Mouse (Mus musculus): ENCODE results near the gene 1500011B03Rik. TPM values are rescaled to one million over a fixed set of nuclear protein-coding genes. Genes with fewer than 3 reads are reported as not detected.

The 1500011B03Rik gene
- polyA plus RNA-seq, 1 experiment from 2014 or later = 133 TPM

DNA sequence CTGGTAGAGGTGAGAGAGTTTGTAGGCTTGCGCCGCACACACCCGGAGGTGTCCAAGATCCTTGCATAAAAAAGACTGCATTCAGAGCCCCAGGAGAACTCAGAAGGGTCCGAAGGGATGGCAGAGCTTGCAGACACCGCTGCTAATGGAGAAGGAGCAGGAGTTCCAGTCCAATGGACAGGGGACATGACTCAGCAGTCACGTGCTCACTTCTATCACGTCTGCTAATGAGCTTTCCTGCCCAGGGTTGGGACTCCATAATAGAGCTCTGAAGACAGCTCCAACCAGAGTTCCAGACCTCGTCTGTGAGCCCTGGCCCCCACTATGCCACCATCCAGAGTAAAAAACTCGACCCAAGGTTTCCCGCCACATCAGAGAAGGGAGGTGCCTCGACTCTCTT is 5.1 kb downstream of the 1500011B03Rik start:
- no peaks in the 10 kb centered on the region for H3K4me1 ChIP-seq (replicated peaks; ENCODE audit: control insufficient read depth, insufficient read depth, low read length)
- ATAC-seq (replicated peaks; ENCODE audit: low FRiP score) = no peak
- 79% methylated on average over 10 of the region's 11 CpGs for WGBS

GRCm38 (mm10) chr5:114816599-114816998 is 6.7 kb downstream of the 1500011B03Rik start:
- 71% methylated on average over 6 of the region's 6 CpGs for WGBS
- Histone ChIP-seq H3K27me3 (ENCODE audit: control insufficient read depth, insufficient read depth, low read length) (no peaks in the 10 kb centered on the region), H3K36me3 (ENCODE audit: control insufficient read depth, insufficient read depth, low read length) (no peaks in the 10 kb centered on the region), H3K9me3 (ENCODE audit: control insufficient read depth, low read length) (no peaks in the 10 kb centered on the region), H3K4me2 (ENCODE audit: low read depth, low read length, severe bottlenecking) (no peak overlapping the region), H3K4me3 (ENCODE audit: low read depth, low read length) (no peak overlapping the region), H3K27ac (ENCODE audit: low read depth, low read length) (no peak overlapping the region), H3K9ac (ENCODE audit: low read length) (no peak overlapping the region), H3K4me1 (replicated peaks; ENCODE audit: control insufficient read depth, insufficient read depth, low read length) (no peaks in the 10 kb centered on the region)
- ATAC-seq (replicated peaks; ENCODE audit: low FRiP score) = no peak
- DNase-seq (ENCODE audit: low spot score) = no peak

More for the DNA sequence above, 5.1 kb downstream of the 1500011B03Rik start:
- DNase-seq (ENCODE audit: low spot score) = no peak
- no peaks in the 10 kb centered on the region for H3K27me3 ChIP-seq (ENCODE audit: control insufficient read depth, insufficient read depth, low read length)
- no peak overlapping the region for H3K9ac ChIP-seq (ENCODE audit: low read length)
- H3K4me3 ChIP-seq (ENCODE audit: low read depth, low read length) = no peak overlapping the region
- no peak overlapping the region for H3K4me2 ChIP-seq (ENCODE audit: low read depth, low read length, severe bottlenecking)
- no peaks in the 10 kb centered on the region for H3K9me3 ChIP-seq (ENCODE audit: control insufficient read depth, low read length)
- H3K27ac ChIP-seq (ENCODE audit: low read depth, low read length) = no peak overlapping the region
- H3K36me3 ChIP-seq (ENCODE audit: control insufficient read depth, insufficient read depth, low read length) = no peaks in the 10 kb centered on the region

DNA sequence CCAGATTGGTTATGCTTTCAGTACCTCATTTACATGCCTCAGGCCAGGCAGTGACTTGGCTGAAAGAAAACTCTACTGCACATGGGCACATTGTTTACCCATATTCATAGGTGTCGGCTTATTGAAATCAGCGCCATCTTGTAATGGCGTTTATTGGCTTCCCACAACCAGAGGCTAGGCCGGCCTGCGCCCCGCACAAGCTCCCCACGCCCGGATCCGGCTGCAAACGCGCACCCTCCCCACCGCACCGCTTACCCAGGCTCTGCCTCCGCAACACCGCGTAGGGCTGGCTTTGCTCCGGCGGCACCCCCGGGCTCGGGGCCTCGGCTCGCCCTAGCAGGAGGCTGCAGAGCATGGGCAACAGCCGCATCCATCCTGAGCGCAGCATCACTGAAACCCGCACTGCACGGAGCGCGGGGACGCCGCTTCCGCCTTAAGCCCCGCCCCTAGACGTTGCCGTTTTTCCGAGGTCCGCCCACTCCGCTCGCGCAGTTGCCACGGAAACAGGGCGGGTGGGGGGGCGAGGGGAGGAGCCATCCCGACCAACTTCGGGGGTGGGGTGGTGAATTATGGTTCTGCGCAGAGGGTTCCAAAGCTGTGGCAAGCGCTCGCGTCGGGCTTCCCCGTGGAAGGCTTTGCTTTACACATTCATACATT is 9.6 kb downstream of the 1500011B03Rik start:
- peak; percentile 95 for DNase-seq (ENCODE audit: low spot score)
- peak overlapping the region; percentile 70 for H3K4me3 ChIP-seq (ENCODE audit: low read depth, low read length)
- under 1% methylated on average over 50 of the region's 50 CpGs for WGBS
- no peaks in the 10 kb centered on the region for H3K9me3 ChIP-seq (ENCODE audit: control insufficient read depth, low read length)
- peak overlapping the region; percentile 58 for H3K4me2 ChIP-seq (ENCODE audit: low read depth, low read length, severe bottlenecking)
- H3K36me3 ChIP-seq (ENCODE audit: control insufficient read depth, insufficient read depth, low read length) = peaks cover 2% of the 10 kb centered on the region; the same call in 1 of the 2 replicates
- H3K4me1 ChIP-seq (replicated peaks; ENCODE audit: control insufficient read depth, insufficient read depth, low read length) = no peaks in the 10 kb centered on the region
- H3K27me3 ChIP-seq (ENCODE audit: control insufficient read depth, insufficient read depth, low read length) = no peaks in the 10 kb centered on the region
- ATAC-seq (replicated peaks; ENCODE audit: low FRiP score) = peak; percentile 96
- peak overlapping the region; percentile 85 for H3K9ac ChIP-seq (ENCODE audit: low read length)
- peak overlapping the region; percentile 68; the same call in 1 of the 2 replicates for H3K27ac ChIP-seq (ENCODE audit: low read depth, low read length)

GRCm38 (mm10) chr5:114809826-114810225 is 13.4 kb downstream of the 1500011B03Rik start:
- Histone ChIP-seq H3K36me3 (ENCODE audit: control insufficient read depth, insufficient read depth, low read length) (peaks cover 4% of the 10 kb centered on the region; the same call in 1 of the 2 replicates), H3K4me1 (replicated peaks; ENCODE audit: control insufficient read depth, insufficient read depth, low read length) (no peaks in the 10 kb centered on the region), H3K27ac (ENCODE audit: low read depth, low read length) (no peak overlapping the region), H3K9ac (ENCODE audit: low read length) (no peak overlapping the region), H3K4me2 (ENCODE audit: low read depth, low read length, severe bottlenecking) (no peak overlapping the region), H3K27me3 (ENCODE audit: control insufficient read depth, insufficient read depth, low read length) (no peaks in the 10 kb centered on the region), H3K9me3 (ENCODE audit: control insufficient read depth, low read length) (no peaks in the 10 kb centered on the region), H3K4me3 (ENCODE audit: low read depth, low read length) (no peak overlapping the region)
- DNase-seq (ENCODE audit: low spot score) (no peak), ATAC-seq (replicated peaks; ENCODE audit: low FRiP score) (no peak)
- WGBS = 92% methylated on average over 5 of the region's 5 CpGs

DNA sequence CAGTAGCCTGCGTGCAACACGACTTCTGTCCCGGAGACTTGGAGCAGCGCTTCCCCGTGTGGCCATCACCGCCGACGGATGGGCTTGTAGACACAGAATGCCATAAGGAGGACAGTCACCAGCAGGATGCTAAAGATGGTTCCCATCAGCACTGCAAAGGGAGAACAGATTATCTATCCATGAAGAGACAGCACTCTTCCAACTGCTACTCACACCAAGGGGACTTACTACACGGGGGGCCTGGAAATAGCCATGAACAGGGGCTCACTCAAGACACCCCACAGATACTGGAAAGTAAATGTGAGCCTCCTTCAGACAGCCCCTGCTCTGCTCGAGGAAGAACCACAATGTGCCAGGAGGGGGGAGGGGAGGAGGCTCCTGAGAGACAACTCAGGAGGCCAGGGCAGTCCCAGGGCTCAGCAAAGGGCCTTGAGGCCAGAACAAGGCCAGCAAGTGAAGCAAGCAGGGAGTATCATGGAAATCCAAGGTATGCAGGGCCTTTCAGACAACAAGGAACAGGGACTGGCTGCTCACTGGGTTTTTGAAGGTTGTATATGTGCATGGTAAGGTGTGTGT is 14.0 kb downstream of the 1500011B03Rik start:
- 77% methylated on average over 10 of the region's 10 CpGs for WGBS
- peaks cover 4% of the 10 kb centered on the region; the same call in 1 of the 2 replicates for H3K36me3 ChIP-seq (ENCODE audit: control insufficient read depth, insufficient read depth, low read length)
- DNase-seq (ENCODE audit: low spot score) = no peak

GRCm38 (mm10) chr5:114808385-114808784 is 14.9 kb downstream of the 1500011B03Rik start:
- Histone ChIP-seq H3K9ac (ENCODE audit: low read length) (no peak overlapping the region), H3K27ac (ENCODE audit: low read depth, low read length) (no peak overlapping the region), H3K27me3 (ENCODE audit: control insufficient read depth, insufficient read depth, low read length) (no peaks in the 10 kb centered on the region), H3K4me1 (replicated peaks; ENCODE audit: control insufficient read depth, insufficient read depth, low read length) (no peaks in the 10 kb centered on the region), H3K9me3 (ENCODE audit: control insufficient read depth, low read length) (no peaks in the 10 kb centered on the region), H3K4me2 (ENCODE audit: low read depth, low read length, severe bottlenecking) (no peak overlapping the region), H3K36me3 (ENCODE audit: control insufficient read depth, insufficient read depth, low read length) (peaks cover 4% of the 10 kb centered on the region; the same call in 1 of the 2 replicates), H3K4me3 (ENCODE audit: low read depth, low read length) (no peak overlapping the region)
- no peak for DNase-seq (ENCODE audit: low spot score)
- no peak for ATAC-seq (replicated peaks; ENCODE audit: low FRiP score)
- 80% methylated on average over 8 of the region's 8 CpGs for WGBS

More for the DNA sequence above, 14.0 kb downstream of the 1500011B03Rik start:
- H3K27me3 ChIP-seq (ENCODE audit: control insufficient read depth, insufficient read depth, low read length) = no peaks in the 10 kb centered on the region
- H3K27ac ChIP-seq (ENCODE audit: low read depth, low read length) = no peak overlapping the region
- no peak overlapping the region for H3K4me3 ChIP-seq (ENCODE audit: low read depth, low read length)
- no peaks in the 10 kb centered on the region for H3K4me1 ChIP-seq (replicated peaks; ENCODE audit: control insufficient read depth, insufficient read depth, low read length)
- H3K4me2 ChIP-seq (ENCODE audit: low read depth, low read length, severe bottlenecking) = no peak overlapping the region
- ATAC-seq (replicated peaks; ENCODE audit: low FRiP score) = no peak
- no peaks in the 10 kb centered on the region for H3K9me3 ChIP-seq (ENCODE audit: control insufficient read depth, low read length)
- no peak overlapping the region for H3K9ac ChIP-seq (ENCODE audit: low read length)

- Histone ChIP-seq H3K4me1 (replicated peaks; ENCODE audit: control insufficient read depth, insufficient read depth, low read length) (no peaks in the 10 kb centered on the region), H3K27ac (ENCODE audit: low read depth, low read length) (no peak overlapping the region), H3K4me2 (ENCODE audit: low read depth, low read length, severe bottlenecking) (no peak overlapping the region), H3K4me3 (ENCODE audit: low read depth, low read length) (no peak overlapping the region), H3K27me3 (ENCODE audit: control insufficient read depth, insufficient read depth, low read length) (no peaks in the 10 kb centered on the region), H3K9ac (ENCODE audit: low read length) (no peak overlapping the region), H3K36me3 (ENCODE audit: control insufficient read depth, insufficient read depth, low read length) (peaks cover 4% of the 10 kb centered on the region; the same call in 1 of the 2 replicates), H3K9me3 (ENCODE audit: control insufficient read depth, low read length) (no peaks in the 10 kb centered on the region)
- ATAC-seq (replicated peaks; ENCODE audit: low FRiP score) (no peak), DNase-seq (ENCODE audit: low spot score) (no peak)
- 68% methylated on average over 6 of the region's 6 CpGs for WGBS
Measured at GRCm38 (mm10) chr5:114807893-114808292, 15.4 kb downstream of the 1500011B03Rik start.

- H3K9ac ChIP-seq (ENCODE audit: low read length) = no peak overlapping the region
- no peak for DNase-seq (ENCODE audit: low spot score)
- WGBS = 38% methylated on average over 8 of the region's 8 CpGs
Measured at GRCm38 (mm10) chr5:114807468-114807867, 15.8 kb downstream of the 1500011B03Rik start.

More at GRCm38 (mm10) chr5:114807468-114807867, 15.8 kb downstream of the 1500011B03Rik start:
- H3K36me3 ChIP-seq (ENCODE audit: control insufficient read depth, insufficient read depth, low read length) = peaks cover 4% of the 10 kb centered on the region; the same call in 1 of the 2 replicates
- H3K4me2 ChIP-seq (ENCODE audit: low read depth, low read length, severe bottlenecking) = no peak overlapping the region
- H3K4me1 ChIP-seq (replicated peaks; ENCODE audit: control insufficient read depth, insufficient read depth, low read length) = no peaks in the 10 kb centered on the region
- no peak for ATAC-seq (replicated peaks; ENCODE audit: low FRiP score)
- H3K9me3 ChIP-seq (ENCODE audit: control insufficient read depth, low read length) = no peaks in the 10 kb centered on the region
- no peak overlapping the region for H3K4me3 ChIP-seq (ENCODE audit: low read depth, low read length)
- no peaks in the 10 kb centered on the region for H3K27me3 ChIP-seq (ENCODE audit: control insufficient read depth, insufficient read depth, low read length)
- H3K27ac ChIP-seq (ENCODE audit: low read depth, low read length) = no peak overlapping the region

All from forebrain, embryonic 11.5 days (tissue).